Mouse (Mus musculus) ovary, postnatal 10 days (tissue): ENCODE measurements at regions not wholly inside any gene's neighbourhood (a gene's known extent, or its start where the extent isn't known, plus 50 kb on each side); places are given as distances from the start of the nearest gene placed in this dataset.

Experiments
- DNase-seq: peaks from one replicate; pipeline ENCODE4 v3.0.0; 2022; ENCODE audit warnings: low spot score

DNA sequence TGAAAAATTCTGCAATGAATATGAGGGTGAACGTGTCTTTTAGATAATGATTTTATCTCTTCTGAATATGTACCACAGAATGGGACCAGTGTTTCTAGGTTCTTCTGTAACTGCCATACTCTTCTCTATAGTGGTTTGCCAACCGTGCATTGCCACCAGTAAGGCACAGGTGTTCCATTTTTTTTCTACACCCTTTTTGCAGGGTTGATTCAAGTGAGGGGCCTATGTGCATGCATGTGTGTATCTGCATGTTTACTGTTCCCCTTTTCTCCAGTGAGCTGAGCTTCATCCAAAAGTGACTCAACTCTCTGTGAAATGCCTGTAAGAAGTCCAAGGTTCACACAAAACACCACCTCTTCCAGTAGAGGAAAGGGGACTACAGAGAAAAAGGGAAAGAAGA is 467.7 kb downstream of the Gsdmc2 start:
- DNase-seq: no peak

DNA sequence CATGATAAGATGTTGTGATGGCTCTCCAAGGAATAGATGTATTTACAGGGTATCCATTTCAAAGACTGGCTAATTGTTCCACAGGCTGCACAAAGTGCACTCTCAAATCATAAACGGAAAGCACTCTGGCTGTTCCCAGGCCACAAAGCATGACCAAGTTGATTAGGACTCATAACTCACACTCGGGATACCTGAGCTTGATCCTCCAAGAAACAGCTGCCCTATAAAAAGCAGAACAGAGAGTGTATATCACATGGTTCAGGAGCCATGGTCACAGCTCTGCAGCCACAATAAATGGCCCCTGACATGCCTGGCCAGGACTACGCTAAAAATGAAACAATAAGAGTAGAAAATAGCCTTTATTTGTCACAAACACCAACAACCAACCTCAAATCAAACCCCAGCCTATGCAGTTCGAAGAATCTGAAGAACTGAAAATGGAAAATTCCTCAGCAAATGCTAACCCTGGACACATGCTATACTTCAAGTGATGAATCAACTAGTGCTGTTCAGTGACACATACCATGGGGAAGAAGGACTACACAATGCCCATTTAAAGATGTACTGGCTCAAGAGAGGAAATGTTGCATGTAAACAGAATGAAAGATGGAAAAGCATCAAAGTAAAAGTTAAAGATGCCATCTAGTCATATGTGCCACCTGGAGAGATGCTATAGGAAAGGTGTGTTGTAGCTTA is 473.5 kb downstream of the Gsdmc2 start:
- DNase-seq: no peak

- no peak for DNase-seq
Observed at GRCm38 (mm10) chr15:63364473-63364872, 480.5 kb downstream of the Gsdmc2 start.

GRCm38 (mm10) chr15:63360402-63360801 is 484.6 kb downstream of the Gsdmc2 start:
- DNase-seq: no peak

- DNase-seq: no peak
Observed at GRCm38 (mm10) chr15:63341730-63342129, 503.2 kb downstream of the Gsdmc2 start.

DNA sequence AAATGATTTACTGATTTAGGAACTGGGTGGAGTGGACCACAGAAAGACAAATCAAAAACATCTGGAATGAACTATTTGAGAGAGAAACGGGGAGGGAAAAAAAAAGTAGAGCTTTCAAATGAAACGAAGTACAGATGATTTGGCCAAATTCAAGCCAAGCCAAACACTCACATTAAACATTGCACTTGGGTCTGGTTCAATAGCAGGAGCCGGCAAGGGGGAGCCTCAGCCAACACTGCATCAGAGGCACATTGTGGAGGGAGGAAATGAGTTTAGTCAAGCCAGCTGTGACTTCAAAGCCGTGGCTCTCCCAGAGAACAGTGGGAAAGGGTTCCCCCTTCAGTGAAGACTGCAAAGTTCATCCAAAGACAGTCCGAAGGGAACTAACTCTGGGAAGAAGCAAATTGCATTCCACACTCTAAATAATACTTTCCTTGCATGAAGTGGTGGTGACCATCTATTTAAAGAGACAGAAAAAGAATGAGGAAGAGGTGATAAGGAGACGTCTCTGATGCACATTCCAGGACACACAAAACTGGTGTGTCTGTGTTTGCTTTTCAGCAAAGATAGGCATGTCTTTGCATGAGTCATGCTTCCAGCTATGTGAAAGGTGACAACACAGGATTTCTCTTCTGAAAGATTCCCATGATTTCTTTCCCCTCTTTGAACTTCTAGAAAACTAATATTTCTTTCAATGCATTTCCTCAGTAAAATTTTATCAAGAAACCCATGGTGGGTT is 504.5 kb downstream of the Gsdmc2 start:
- DNase-seq: peak; percentile 10

GRCm38 (mm10) chr15:63319666-63320065 is 525.3 kb downstream of the Gsdmc2 start:
- DNase-seq: no peak

DNA sequence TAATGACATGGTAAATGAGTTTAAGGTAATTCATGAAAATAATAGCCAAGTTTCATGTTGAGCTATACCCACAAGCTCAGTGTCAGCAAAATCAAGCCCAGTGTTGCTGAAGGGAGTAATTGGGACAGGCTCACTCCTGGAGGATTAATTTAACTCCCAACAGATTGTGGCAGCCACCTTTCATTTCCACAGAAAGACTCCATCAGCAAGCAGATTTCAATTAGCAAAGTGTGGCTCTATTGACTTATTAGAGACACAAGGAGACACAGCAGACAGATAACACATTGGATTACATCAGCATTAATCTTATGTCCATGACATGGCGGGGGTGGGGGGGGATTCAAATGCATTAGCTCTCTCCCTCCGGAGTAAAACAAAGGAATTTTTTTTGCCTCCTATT is 534.6 kb downstream of the Gsdmc2 start:
- DNase-seq: no peak

- no peak for DNase-seq
Observed at GRCm38 (mm10) chr15:63299311-63299710, 545.7 kb downstream of the Gsdmc2 start.

DNA sequence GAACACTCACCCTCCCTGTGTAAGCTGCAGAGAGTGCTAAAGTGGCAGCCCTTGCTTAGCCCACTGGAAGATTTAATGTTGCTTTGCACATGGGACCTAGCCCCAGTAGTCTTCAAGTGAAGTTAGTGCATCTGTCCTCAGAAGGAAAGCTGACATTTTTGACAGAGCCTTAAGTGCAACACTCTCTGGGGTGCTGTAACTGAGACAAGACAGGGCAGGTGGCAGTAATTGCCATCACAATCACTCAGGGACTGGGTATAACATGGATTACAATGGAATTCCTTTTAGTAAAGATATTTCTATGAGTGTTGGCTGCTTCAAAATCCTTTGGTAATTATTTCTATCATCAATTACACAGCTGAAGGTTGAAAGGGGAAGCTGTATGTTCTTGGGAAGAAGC is 556.4 kb downstream of the Gsdmc2 start:
- DNase-seq: no peak

DNA sequence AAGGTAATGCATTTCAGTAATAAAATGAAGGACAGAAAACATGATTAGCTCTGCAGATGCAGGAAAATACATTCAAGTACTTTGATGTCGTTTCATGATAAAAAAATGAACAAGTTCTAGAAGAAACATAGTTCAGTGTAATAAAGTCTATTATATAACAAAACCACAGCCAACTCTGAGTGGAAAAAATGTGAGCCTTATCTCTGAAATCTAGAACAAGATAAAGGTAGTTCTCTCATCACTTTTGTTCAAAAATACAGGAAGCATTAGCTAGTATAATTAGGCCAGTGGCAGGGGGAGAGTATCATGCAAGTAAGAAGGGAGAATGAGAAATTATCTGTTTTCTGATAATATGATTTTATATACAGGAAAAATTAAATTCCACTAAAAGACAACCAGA is 559.0 kb downstream of the Gsdmc2 start:
- DNase-seq: no peak

- DNase-seq: no peak
Observed at GRCm38 (mm10) chr15:63270381-63270780, 574.6 kb downstream of the Gsdmc2 start.

DNA sequence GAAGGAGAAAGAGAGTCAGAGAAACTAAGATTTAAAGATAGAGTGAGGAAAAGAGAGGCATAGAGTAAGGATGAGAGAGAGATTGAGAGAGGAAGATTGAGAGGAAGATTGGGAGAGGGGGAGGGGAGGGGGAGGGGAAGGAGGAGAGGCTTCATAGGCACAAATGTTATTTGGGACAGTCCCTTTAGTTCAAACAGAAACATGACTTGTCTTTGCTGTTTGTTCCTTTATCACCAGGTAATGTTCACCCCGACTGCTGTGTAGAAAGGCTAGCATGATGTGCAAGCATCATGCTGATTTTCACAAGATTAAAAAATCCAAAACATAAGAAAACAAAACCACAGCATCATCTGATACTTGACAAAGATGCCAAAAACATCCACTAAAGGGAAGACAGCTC is 579.1 kb downstream of the Gsdmc2 start:
- no peak for DNase-seq

GRCm38 (mm10) chr15:63255736-63256135 is 589.2 kb downstream of the Gsdmc2 start:
- DNase-seq: no peak

DNA sequence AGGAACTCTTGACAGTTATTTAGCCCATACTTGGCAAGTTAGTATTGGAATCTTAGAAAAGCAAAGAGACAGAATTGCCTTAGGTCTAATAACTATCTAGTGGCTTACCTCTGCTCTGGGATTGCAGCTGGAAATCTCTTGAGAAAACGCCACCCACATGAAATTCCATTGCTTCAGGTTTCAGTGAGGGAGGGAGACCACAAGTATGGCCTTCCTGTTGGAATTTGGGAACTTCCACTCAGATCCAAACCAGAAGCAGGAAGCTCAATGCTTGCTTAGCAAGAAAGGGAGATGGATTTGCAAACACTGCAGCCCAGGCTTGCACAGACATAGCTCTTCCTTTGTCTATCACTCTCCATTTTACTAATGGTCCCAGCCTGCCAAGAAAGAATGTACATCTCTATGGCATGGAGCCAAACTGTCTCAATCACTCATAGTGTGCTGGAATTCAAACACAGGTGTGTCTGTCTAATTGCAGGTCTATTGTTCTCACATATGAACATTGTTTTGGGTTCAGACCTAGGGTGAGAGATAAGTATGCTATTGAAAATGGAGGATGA is 592.1 kb downstream of the Gsdmc2 start:
- DNase-seq: no peak

GRCm38 (mm10) chr15:63238601-63239000 is 606.4 kb downstream of the Gsdmc2 start:
- no peak for DNase-seq

DNA sequence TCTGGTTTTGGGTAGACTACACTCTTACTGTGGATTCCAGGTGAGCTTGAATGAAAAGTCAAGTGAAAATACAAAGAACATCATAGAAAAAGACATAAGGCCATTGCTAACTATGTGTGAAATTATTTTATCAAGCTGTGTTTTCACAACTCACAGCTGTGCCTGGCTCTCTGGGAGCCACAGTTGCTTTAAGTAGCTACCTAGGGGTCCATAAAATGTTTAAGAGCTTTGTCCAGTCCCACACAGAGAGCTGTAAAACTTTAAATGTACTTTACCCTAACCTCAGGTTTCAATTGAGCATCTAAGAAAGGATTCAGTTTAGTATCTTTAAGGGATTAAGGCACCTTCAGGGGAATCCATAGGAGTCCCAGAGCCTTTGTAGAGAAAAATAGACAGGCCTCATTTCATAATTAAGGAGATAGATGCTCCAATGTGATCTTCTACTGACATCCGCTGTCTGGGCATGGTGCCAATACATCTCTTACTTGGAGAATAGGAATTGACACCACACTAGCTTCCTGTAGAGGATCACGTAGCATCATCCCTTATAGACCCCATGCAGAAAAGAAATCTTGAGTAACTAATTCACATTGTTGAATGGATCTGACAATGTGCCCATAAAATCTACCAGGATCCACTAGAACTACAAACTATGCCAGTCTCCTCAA is 626.5 kb downstream of the Gsdmc2 start:
- no peak for DNase-seq

DNA sequence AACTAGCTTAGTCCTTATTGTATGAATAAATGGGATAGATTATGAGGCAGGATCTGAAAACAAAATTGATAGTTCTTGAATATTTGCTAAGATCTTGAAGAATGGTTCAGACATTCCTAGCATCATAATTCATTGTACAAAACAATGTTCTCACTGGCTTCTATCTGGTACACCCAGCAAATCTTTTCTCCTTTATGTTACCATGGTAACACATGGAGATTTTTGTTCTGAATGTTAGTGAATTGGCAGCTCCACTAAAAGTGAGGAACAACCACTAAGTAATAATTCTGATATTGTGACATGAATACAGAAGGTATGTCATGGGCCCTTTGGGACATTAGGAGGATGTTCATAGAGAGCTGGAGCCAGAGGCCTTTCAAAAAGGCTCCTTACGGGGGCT is 639.8 kb downstream of the Gsdmc2 start:
- no peak for DNase-seq

- DNase-seq: no peak
Observed at GRCm38 (mm10) chr15:63195031-63195430, 649.9 kb downstream of the Gsdmc2 start.

DNA sequence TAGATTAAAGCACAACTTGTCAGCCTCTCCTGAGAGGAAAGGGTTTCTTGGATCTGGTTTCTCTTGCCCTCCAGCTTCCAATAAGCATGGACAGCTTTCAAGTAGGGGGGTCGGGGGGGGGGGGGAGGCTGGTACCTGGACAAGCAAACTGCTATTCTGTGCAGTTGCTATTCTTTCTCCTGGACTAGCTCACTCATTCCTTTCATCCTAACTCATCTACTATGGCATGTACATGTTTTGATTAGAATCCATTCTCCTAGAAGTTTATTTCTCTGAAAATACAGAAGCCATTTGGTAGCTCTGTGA is 650.5 kb downstream of the Gsdmc2 start:
- DNase-seq: no peak

DNA sequence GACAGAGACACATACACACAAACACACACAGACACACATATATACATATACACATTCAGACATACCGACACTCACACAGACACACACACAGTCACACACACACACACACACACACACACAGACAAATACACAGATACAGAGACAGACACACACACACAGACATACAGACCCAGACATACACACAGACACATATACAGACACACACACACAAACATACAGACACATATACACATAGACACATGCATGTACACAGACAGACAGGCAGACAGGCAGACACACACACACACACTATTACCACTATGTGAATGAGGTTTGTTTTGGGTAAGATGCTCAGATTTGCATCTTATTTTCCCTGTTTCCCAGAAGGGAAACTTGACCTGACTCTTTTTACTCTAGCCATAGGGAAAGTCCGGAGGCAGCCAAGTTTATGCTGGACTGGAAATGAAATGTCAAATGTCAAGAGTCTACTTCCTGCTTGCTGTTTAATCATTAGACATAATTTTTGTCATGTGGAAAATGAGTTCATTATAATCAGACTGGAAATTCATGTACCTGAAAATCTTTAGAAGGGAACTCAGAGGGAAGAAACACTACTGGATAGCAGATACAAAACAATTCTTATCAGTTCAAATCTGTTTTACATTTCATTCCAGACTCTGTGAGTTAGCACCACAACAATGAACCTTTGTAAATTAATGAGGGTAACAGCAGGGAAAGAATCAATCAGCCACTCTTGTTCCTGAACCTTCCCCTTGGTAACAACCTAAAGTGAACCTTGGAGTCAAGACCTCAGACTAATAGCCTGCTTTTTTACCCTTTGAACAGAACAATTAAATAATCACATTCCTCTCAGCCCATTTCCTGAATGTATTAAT is 651.1 kb downstream of the Gsdmc2 start:
- no peak for DNase-seq

- no peak for DNase-seq
Observed at GRCm38 (mm10) chr15:63191731-63192130, 653.2 kb downstream of the Gsdmc2 start.
